In genomic region chr14:11573710-11574109, GRCm38 (mm10) we compare ENCODE assay signal across 20 mouse cellular contexts. TPM values are rescaled to one million over a fixed set of nuclear protein-coding genes. Genes with fewer than 3 reads are reported as not detected.
"Had no signal": no experiment of that assay in that cellular context is flagged by ENCODE, and none has a peak within 500 bp of the region (broad histone marks: within the 10 kb centered on the region; RNA-seq: fewer than 3 reads in every experiment).

No protein-coding gene starts in this region.

- DNase-seq: lung, adult 18-20 months; lung, embryonic 14.5 days; lung, postnatal 10 days; lung, postnatal 4 days; midbrain, embryonic 14.5 days; retina, postnatal 1 day; right cerebral cortex, adult 18-20 months; right cerebral cortex, postnatal 25 days; right cerebral cortex, postnatal 4 days; thymus, adult 2 months; thymus, postnatal 25 days; thymus, postnatal 4 days had no signal

- H3K4me3 ChIP-seq: midbrain, embryonic 10.5 days; midbrain, embryonic 12.5 days; myocyte; neural tube, embryonic 13.5 days; neural tube, embryonic 15.5 days; stomach, embryonic 15.5 days had no signal

- H3K27ac ChIP-seq: midbrain, embryonic 10.5 days; midbrain, embryonic 12.5 days; neural tube, embryonic 13.5 days; neural tube, embryonic 15.5 days; stomach, embryonic 15.5 days; stomach, postnatal 0 days had no signal

RNA-seq across cellular contexts. Expression of gene Ptprg, which starts 20.4 kb away (rescaled TPM):
- total RNA-seq: megakaryocyte-erythroid progenitor cell, adult 5-6 weeks had no signal
